Mouse (Mus musculus): ENCODE data around the gene Gm3417.
A peak's percentile ranks its signal among the peaks of the same experiment; 100 is the strongest.
"Not testable (repeated sequence)": the region's sequence is repeated elsewhere in the genome, so short reads cannot be mapped to it uniquely, and the experiment has no call there.

The Gm3417 gene

GRCm38 (mm10) chr17:14958686-14959327 is 19.8 kb downstream of the Gm3417 start:
- no peak for DNase-seq

GRCm38 (mm10) chr17:14953452-14953851 is 25.1 kb downstream of the Gm3417 start:
- no peak for DNase-seq

- DNase-seq, result no peak
Observed at GRCm38 (mm10) chr17:14949161-14949827, 29.3 kb downstream of the Gm3417 start.

GRCm38 (mm10) chr17:14944551-14944950 is 34.0 kb downstream of the Gm3417 start:
- no peak for DNase-seq

GRCm38 (mm10) chr17:14943729-14944059 is 34.9 kb downstream of the Gm3417 start:
- peak in 1 of 2 experiments; percentile 10 for DNase-seq

- DNase-seq, result peak; percentile 97 to 98
Observed at GRCm38 (mm10) chr17:14943009-14943728, 35.4 kb downstream of the Gm3417 start, which contains the start of the genes Wdr27 and 1600012H06Rik. Wdr27 (minus strand) TSS chr17:14943158. 1600012H06Rik (plus strand) TSS chr17:14943184.

GRCm38 (mm10) chr17:14942181-14942580 is 36.4 kb downstream of the Gm3417 start:
- peak in 1 of 2 experiments; percentile 2 for DNase-seq

- no peak for DNase-seq
Observed at GRCm38 (mm10) chr17:14935841-14936605, 42.6 kb downstream of the Gm3417 start.

- DNase-seq, result not testable (repeated sequence)
Observed at GRCm38 (mm10) chr17:14935280-14935679, 43.3 kb downstream of the Gm3417 start.

- DNase-seq, result no peak
Observed at GRCm38 (mm10) chr17:14931469-14931868, 47.1 kb downstream of the Gm3417 start.

GRCm38 (mm10) chr17:14930697-14931096 is 47.9 kb downstream of the Gm3417 start:
- no peak for DNase-seq

- DNase-seq, result no peak
Observed at GRCm38 (mm10) chr17:14928631-14929030, 50.0 kb downstream of the Gm3417 start.

GRCm38 (mm10) chr17:14927644-14928218 is 50.9 kb downstream of the Gm3417 start:
- no peak for DNase-seq

- DNase-seq, result no peak
Observed at GRCm38 (mm10) chr17:14921582-14921981, 57.0 kb downstream of the Gm3417 start.

- DNase-seq, result no peak
Observed at GRCm38 (mm10) chr17:14917866-14918265, 60.7 kb downstream of the Gm3417 start.

- no peak for DNase-seq
Observed at GRCm38 (mm10) chr17:14914401-14914800, 64.2 kb downstream of the Gm3417 start.
